Mouse (Mus musculus) C2C12 (cell line): ENCODE results near the gene Tap2.
A peak's percentile ranks its signal among the peaks of the same experiment; 100 is the strongest.

Source experiments
- CEBPB ChIP-seq: IDR thresholded peaks from one replicate; pipeline ENCODE4 v1.6.1; 2011; ENCODE audit warnings: low read depth, mild to moderate bottlenecking, control low read depth, moderate library complexity
- CTCF ChIP-seq: IDR thresholded peaks from one replicate; pipeline ENCODE4 v1.5.1; 2011; ENCODE audit not compliant: control insufficient read depth, insufficient read depth, insufficient read length
- FOSL1 ChIP-seq: IDR thresholded peaks from one replicate; pipeline ENCODE4 v1.8.0; 2011; ENCODE audit warnings: mild to moderate bottlenecking, low read length; ENCODE audit not compliant: poor library complexity, insufficient read depth, severe bottlenecking
- MAX ChIP-seq: IDR thresholded peaks from one replicate; pipeline ENCODE4 v1.6.1; 2011; ENCODE audit warnings: mild to moderate bottlenecking, control low read depth
- MYOD1 ChIP-seq: IDR thresholded peaks from one replicate; pipeline ENCODE4 v1.6.1; 2011; ENCODE audit warnings: low read depth; ENCODE audit not compliant: control insufficient read depth, insufficient read length
- MYOG ChIP-seq: IDR thresholded peaks from one replicate; pipeline ENCODE4 v1.6.1; 2011; ENCODE audit not compliant: control insufficient read depth, insufficient read length; ENCODE audit errors: extremely low read depth
- USF1 ChIP-seq: IDR thresholded peaks from one replicate; pipeline ENCODE4 v1.6.1; 2011; ENCODE audit warnings: low read depth, mild to moderate bottlenecking, control low read depth, moderate library complexity

DNA sequence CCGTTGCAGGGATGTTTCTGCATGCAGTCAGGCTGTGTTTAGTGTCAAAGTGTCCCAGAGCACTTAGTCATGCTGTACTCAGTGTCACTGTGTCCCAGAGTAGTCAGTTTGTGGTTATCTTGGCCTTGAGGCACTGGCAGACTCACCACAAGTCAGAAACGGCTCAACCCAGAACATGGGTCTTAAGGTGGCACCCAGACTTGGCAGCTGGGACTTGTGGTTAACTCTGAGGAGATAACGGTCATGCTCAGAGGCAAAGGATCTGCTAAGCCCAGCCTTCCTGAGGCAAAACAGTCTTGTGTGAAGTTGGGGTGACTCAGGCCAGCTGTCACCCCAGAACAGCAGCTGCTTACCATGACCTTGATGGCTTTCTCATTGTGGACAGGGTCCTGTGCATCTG, 7.3 kb downstream of the Tap2 start:
- TF ChIP-seq CTCF (no peak), MAX (no peak), USF1 (no peak), MYOD1 (peak; percentile 97), MYOG (no peak), FOSL1 (no peak), CEBPB (no peak)
